Mouse (Mus musculus) G1E (cell line): ENCODE results near the gene Cep164.

Experiments used
- CTCF ChIP-seq: IDR thresholded peaks from 2 replicates; pipeline ENCODE4 v1.5.1; 2012; ENCODE audit warnings: low read depth, low read length, inconsistent platforms, mixed read lengths
- GATA2 ChIP-seq: IDR thresholded peaks from 2 replicates; pipeline ENCODE4 v1.6.1; 2012; ENCODE audit warnings: low read depth, low read length, inconsistent platforms, borderline replicate concordance
- POLR2AphosphoS5 ChIP-seq: IDR thresholded peaks from 2 replicates; pipeline ENCODE4 v1.6.1; 2012; ENCODE audit warnings: low read depth, low read length, inconsistent platforms; ENCODE audit not compliant: insufficient replicate concordance
- TAL1 ChIP-seq: conservative IDR thresholded peaks from 2 replicates; pipeline ENCODE4 v1.6.1; 2012; ENCODE audit warnings: low read depth, low read length, inconsistent platforms, mixed read lengths

DNA sequence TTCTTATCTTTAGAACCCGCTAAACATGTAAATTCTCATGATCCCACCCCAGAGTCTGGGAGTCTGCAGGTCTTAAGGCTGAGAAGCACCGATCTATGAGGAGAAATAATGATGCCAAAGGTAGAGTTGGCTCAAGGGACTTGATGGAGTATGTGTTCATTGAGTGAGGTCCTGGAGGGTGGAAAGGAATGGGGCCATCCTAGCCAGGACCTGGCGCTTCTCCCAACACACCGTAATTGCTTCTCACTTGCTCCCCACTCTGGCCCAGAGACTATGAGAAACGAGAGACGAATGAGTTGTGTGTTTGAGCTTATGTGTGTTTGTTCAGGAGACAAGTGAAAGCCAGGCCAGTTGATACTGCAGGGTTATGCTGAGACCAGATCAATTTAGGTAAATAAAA, 13.0 kb upstream of the Cep164 start:
- TF ChIP-seq CTCF (no peak), GATA2 (no peak), TAL1 (no peak), POLR2AphosphoS5 (no peak)
